Mouse (Mus musculus) thymus, adult 2 months (tissue): ENCODE measurements around the gene Snx5. TPM values are rescaled to one million over a fixed set of nuclear protein-coding genes. Genes with fewer than 3 reads are reported as not detected.

Source experiments
- DNase-seq: peaks from one replicate; pipeline ENCODE4 v3.0.0; 2021
- H3K27ac ChIP-seq: fragments of 200-500 bp; 2 replicates; pipeline ENCODE4 v1.5.1; 2012; ENCODE audit warnings: low read length, control low read depth; ENCODE audit not compliant: control insufficient read depth, insufficient read depth
- H3K27me3 ChIP-seq: fragments of 200-500 bp; 2 replicates; pipeline ENCODE4 v1.6.1; 2012; ENCODE audit warnings: mild to moderate bottlenecking, low read length, moderate library complexity, mixed read lengths; ENCODE audit not compliant: control insufficient read depth, insufficient read depth
- H3K36me3 ChIP-seq: fragments of 200-500 bp; 2 replicates; pipeline ENCODE4 v1.6.1; 2012; ENCODE audit warnings: mild to moderate bottlenecking, low read length, moderate library complexity; ENCODE audit not compliant: control insufficient read depth, insufficient read depth
- H3K4me1 ChIP-seq: fragments of 200-500 bp; replicated peaks from 2 replicates; pipeline ENCODE4 v1.6.1; 2012; ENCODE audit warnings: low read length; ENCODE audit not compliant: control insufficient read depth, insufficient read depth
- H3K4me3 ChIP-seq: fragments of 200-500 bp; 2 replicates; pipeline ENCODE4 v1.5.1; 2012; ENCODE audit warnings: mild to moderate bottlenecking, low read length, control low read depth, moderate library complexity; ENCODE audit not compliant: control insufficient read depth, insufficient read depth
- CTCF ChIP-seq: fragments of 200-500 bp; IDR thresholded peaks from 2 replicates; pipeline ENCODE4 v1.5.1; 2012; ENCODE audit warnings: mild to moderate bottlenecking, control low read depth, low read length, moderate library complexity, borderline replicate concordance; ENCODE audit not compliant: control insufficient read depth, poor library complexity, insufficient read depth; ENCODE audit errors: extremely low read depth
- POLR2A ChIP-seq: fragments of 200-500 bp; IDR thresholded peaks from 2 replicates; pipeline ENCODE4 v1.6.1; 2012; ENCODE audit warnings: mild to moderate bottlenecking, low read length, control low read depth, moderate library complexity; ENCODE audit not compliant: control insufficient read depth, poor library complexity, insufficient read depth; ENCODE audit errors: extremely low read depth
- WGBS: fragments of 180-500 bp; shearing (Covaris S2); methylation state at CpG from one replicate; pipeline ENCODE4 v1.1.7; 2018; 5-methylcytosine and 5-hydroxymethylcytosine counted together
- polyA plus RNA-seq: library from polyadenylated mRNA; depleted of rRNA; stranded (reverse); fragments of >200 nt; gene quantifications from 2 replicates; pipeline ENCODE4 v1.2.3, GENCODE M21; 2012

The Snx5 gene
- polyA plus RNA-seq, 1 experiment: 71.0 TPM

- 82% methylated on average over 2 of the region's 2 CpGs for WGBS
- TF ChIP-seq CTCF: no peak
- peaks cover 7% of the 10 kb centered on the region for H3K4me1 ChIP-seq
- H3K27ac ChIP-seq: no peak overlapping the region
- DNase-seq: no peak
- no peaks in the 10 kb centered on the region for H3K27me3 ChIP-seq
- peaks cover 34% of the 10 kb centered on the region for H3K36me3 ChIP-seq
- no peak overlapping the region for H3K4me3 ChIP-seq
Observed at GRCm38 (mm10) chr2:144262837-144263236, 7.9 kb downstream of the Snx5 start.

GRCm38 (mm10) chr2:144250111-144250510 is 20.6 kb downstream of the Snx5 start:
- H3K27me3 ChIP-seq: no peaks in the 10 kb centered on the region
- H3K4me3 ChIP-seq: no peak overlapping the region
- no peak overlapping the region for H3K27ac ChIP-seq
- TF ChIP-seq POLR2A (no peak), CTCF (no peak)
- H3K36me3 ChIP-seq: peaks cover 64% of the 10 kb centered on the region
- H3K4me1 ChIP-seq: peaks cover 10% of the 10 kb centered on the region
- DNase-seq: no peak

- Histone ChIP-seq H3K27me3 (no peaks in the 10 kb centered on the region), H3K36me3 (peaks cover 51% of the 10 kb centered on the region), H3K4me3 (no peak overlapping the region), H3K4me1 (peaks cover 10% of the 10 kb centered on the region), H3K27ac (no peak overlapping the region)
- DNase-seq: no peak
- WGBS: 63% methylated on average over 4 of the region's 4 CpGs
- TF ChIP-seq POLR2A (no peak), CTCF (no peak)
Observed at GRCm38 (mm10) chr2:144248613-144249376, 21.9 kb downstream of the Snx5 start.

- H3K4me3 ChIP-seq: no peak overlapping the region
- peaks cover 38% of the 10 kb centered on the region for H3K36me3 ChIP-seq
- H3K4me1 ChIP-seq: peaks cover 10% of the 10 kb centered on the region
- no peaks in the 10 kb centered on the region for H3K27me3 ChIP-seq
- 35% methylated on average over 5 of the region's 5 CpGs for whole genome bisulfite sequencing
- no peak overlapping the region; the same call in 1 of the 2 replicates for H3K27ac ChIP-seq
- TF ChIP-seq POLR2A: no peak
- no peak for TF ChIP-seq CTCF
- DNase-seq: no peak
Observed at GRCm38 (mm10) chr2:144247337-144247978, 23.2 kb downstream of the Snx5 start.

GRCm38 (mm10) chr2:144246270-144246669 is 24.4 kb downstream of the Snx5 start:
- Histone ChIP-seq H3K27me3 (no peaks in the 10 kb centered on the region), H3K4me3 (no peak overlapping the region), H3K27ac (no peak overlapping the region), H3K36me3 (peaks cover 26% of the 10 kb centered on the region), H3K4me1 (peaks cover 10% of the 10 kb centered on the region)
- TF ChIP-seq POLR2A (no peak), CTCF (no peak)
- 86% methylated on average over 2 of the region's 2 CpGs for WGBS
- no peak for DNase-seq

GRCm38 (mm10) chr2:144245464-144245863 is 25.2 kb downstream of the Snx5 start:
- peaks cover 10% of the 10 kb centered on the region for H3K4me1 ChIP-seq
- WGBS: 11% methylated on average over 7 of the region's 7 CpGs
- no peak for TF ChIP-seq CTCF
- no peak for TF ChIP-seq POLR2A

More at GRCm38 (mm10) chr2:144245464-144245863, 25.2 kb downstream of the Snx5 start:
- DNase-seq: no peak
- Histone ChIP-seq H3K36me3 (peaks cover 18% of the 10 kb centered on the region), H3K27me3 (no peaks in the 10 kb centered on the region), H3K4me3 (no peak overlapping the region), H3K27ac (no peak overlapping the region)
